Mouse (Mus musculus) erythroblast, embryonic 14.5 days (primary cell): ENCODE measurements around the gene Gnaz.

Experiments used
- GATA1 ChIP-seq: IDR thresholded peaks from 2 replicates; pipeline ENCODE4 v1.6.1; 2012; ENCODE audit warnings: low read length, inconsistent platforms, mixed read lengths
- TAL1 ChIP-seq: IDR thresholded peaks from 3 replicates; pipeline ENCODE4 v1.6.1; 2012; ENCODE audit warnings: low read length, inconsistent platforms, mixed read lengths

- no peak for TF ChIP-seq GATA1
- no peak for TF ChIP-seq TAL1
These were observed 59.5 kb downstream of the Gnaz start for GRCm38 (mm10) chr10:75026491-75026890.
